Mouse (Mus musculus): ENCODE data around the gene Gm20695.
A peak's percentile ranks its signal among the peaks of the same experiment; 100 is the strongest.
"Not testable (repeated sequence)": the region's sequence is repeated elsewhere in the genome, so short reads cannot be mapped to it uniquely, and the experiment has no call there.

Gene Gm20695

GRCm38 (mm10) chr16:3884201-3885064, at the start of gene Gm20695, which contains the start of gene Zfp597:
Gene Gm20695, plus strand, starts transcription at chr16:3884648.
Gene Zfp597, minus strand, starts transcription at chr16:3884561.
- DNase-seq, result peak; percentile 97

- no peak for DNase-seq
Measured at GRCm38 (mm10) chr16:3835461-3835860, 49.0 kb upstream of the Gm20695 start.

GRCm38 (mm10) chr16:3839157-3839885, 45.1 kb upstream of the Gm20695 start:
- DNase-seq, result peak; percentile 53

GRCm38 (mm10) chr16:3842989-3843388, 41.5 kb upstream of the Gm20695 start:
- no peak for DNase-seq

- no peak for DNase-seq
Measured at GRCm38 (mm10) chr16:3843796-3844195, 40.7 kb upstream of the Gm20695 start.

- peak; percentile 97 for DNase-seq
Measured at GRCm38 (mm10) chr16:3846711-3847518, 37.5 kb upstream of the Gm20695 start, which contains the start of gene Zfp174. Gene Zfp174, plus strand, starts transcription at chr16:3847268.

GRCm38 (mm10) chr16:3847871-3848270, 36.6 kb upstream of the Gm20695 start:
- no peak for DNase-seq

- no peak for DNase-seq
Measured at GRCm38 (mm10) chr16:3848416-3848815, 36.0 kb upstream of the Gm20695 start.

GRCm38 (mm10) chr16:3851301-3851700, 33.1 kb upstream of the Gm20695 start:
- DNase-seq, result not testable (repeated sequence)

GRCm38 (mm10) chr16:3852586-3852985, 31.9 kb upstream of the Gm20695 start:
- DNase-seq, result no peak

GRCm38 (mm10) chr16:3854437-3855182, 29.8 kb upstream of the Gm20695 start:
- no peak for DNase-seq

GRCm38 (mm10) chr16:3855776-3856175, 28.7 kb upstream of the Gm20695 start:
- DNase-seq, result no peak

GRCm38 (mm10) chr16:3859254-3859653, 25.2 kb upstream of the Gm20695 start:
- no peak for DNase-seq

GRCm38 (mm10) chr16:3871815-3872214, 12.6 kb upstream of the Gm20695 start:
- DNase-seq, result no peak

- DNase-seq, result peak; percentile 95
Measured at GRCm38 (mm10) chr16:3872216-3873047, 12.0 kb upstream of the Gm20695 start, which contains the start of gene Naa60. Gene Naa60, plus strand, starts transcription at chr16:3872375.

- no peak for DNase-seq
Measured at GRCm38 (mm10) chr16:3876346-3876745, 8.1 kb upstream of the Gm20695 start.

- DNase-seq, result no peak
Measured at GRCm38 (mm10) chr16:3885065-3885670, 720 bp downstream of the Gm20695 start.

- no peak for DNase-seq
Measured at GRCm38 (mm10) chr16:3891621-3892295, 7.3 kb downstream of the Gm20695 start.

GRCm38 (mm10) chr16:3893739-3894138, 9.3 kb downstream of the Gm20695 start:
- DNase-seq, result no peak

- peak; percentile 46 for DNase-seq
Measured at GRCm38 (mm10) chr16:3895173-3895792, 10.8 kb downstream of the Gm20695 start.

All from kidney, postnatal 14 days (tissue).